Mouse (Mus musculus): ENCODE results near the gene Slc12a5.

Gene Slc12a5

GRCm38 (mm10) chr2:164960716-164961441, at the start of gene Slc12a5:
Gene Slc12a5 (plus strand): TSS chr2:164960802.
- in situ Hi-C loops (cut with MboI; ENCODE audit: low pct_unique_long_range_greater_than_20kb in 1 of 2, low sequenced_read_pairs in 2 of 2, unreplicated experiment in 1 of 2): no loop called here

- in situ Hi-C loops (cut with MboI; ENCODE audit: low pct_unique_long_range_greater_than_20kb in 1 of 2, low sequenced_read_pairs in 2 of 2, unreplicated experiment in 1 of 2): no loop called here
Measured at GRCm38 (mm10) chr2:164911086-164912048, 49.2 kb upstream of the Slc12a5 start, which contains the start of gene Zfp335. Gene Zfp335 (minus strand): TSS chr2:164911757.

- in situ Hi-C loops (cut with MboI; ENCODE audit: low pct_unique_long_range_greater_than_20kb in 1 of 2, low sequenced_read_pairs in 2 of 2, unreplicated experiment in 1 of 2): no loop called here
Measured at GRCm38 (mm10) chr2:164912151-164912550, 48.5 kb upstream of the Slc12a5 start.

GRCm38 (mm10) chr2:164912749-164913427, 47.7 kb upstream of the Slc12a5 start:
- in situ Hi-C loops (cut with MboI; ENCODE audit: low pct_unique_long_range_greater_than_20kb in 1 of 2, low sequenced_read_pairs in 2 of 2, unreplicated experiment in 1 of 2): no loop called here

- in situ Hi-C loops (cut with MboI; ENCODE audit: low pct_unique_long_range_greater_than_20kb in 1 of 2, low sequenced_read_pairs in 2 of 2, unreplicated experiment in 1 of 2): no loop called here
Measured at GRCm38 (mm10) chr2:164913428-164913786, 47.2 kb upstream of the Slc12a5 start.

GRCm38 (mm10) chr2:164916820-164917219, 43.8 kb upstream of the Slc12a5 start:
- in situ Hi-C loops (cut with MboI; ENCODE audit: low pct_unique_long_range_greater_than_20kb in 1 of 2, low sequenced_read_pairs in 2 of 2, unreplicated experiment in 1 of 2): no loop called here

GRCm38 (mm10) chr2:164917371-164917770, 43.2 kb upstream of the Slc12a5 start:
- in situ Hi-C loops (cut with MboI; ENCODE audit: low pct_unique_long_range_greater_than_20kb in 1 of 2, low sequenced_read_pairs in 2 of 2, unreplicated experiment in 1 of 2): no loop called here

- in situ Hi-C loops (cut with MboI; ENCODE audit: low pct_unique_long_range_greater_than_20kb in 1 of 2, low sequenced_read_pairs in 2 of 2, unreplicated experiment in 1 of 2): no loop called here
Measured at GRCm38 (mm10) chr2:164918325-164918724, 42.3 kb upstream of the Slc12a5 start.

GRCm38 (mm10) chr2:164921984-164922383, 38.6 kb upstream of the Slc12a5 start:
- in situ Hi-C loops (cut with MboI; ENCODE audit: low pct_unique_long_range_greater_than_20kb in 1 of 2, low sequenced_read_pairs in 2 of 2, unreplicated experiment in 1 of 2): no loop called here

- in situ Hi-C loops (cut with MboI; ENCODE audit: low pct_unique_long_range_greater_than_20kb in 1 of 2, low sequenced_read_pairs in 2 of 2, unreplicated experiment in 1 of 2): no loop called here
Measured at GRCm38 (mm10) chr2:164923291-164923690, 37.3 kb upstream of the Slc12a5 start.

GRCm38 (mm10) chr2:164924100-164924857, 36.3 kb upstream of the Slc12a5 start:
- in situ Hi-C loops (cut with MboI; ENCODE audit: low pct_unique_long_range_greater_than_20kb in 1 of 2, low sequenced_read_pairs in 2 of 2, unreplicated experiment in 1 of 2): no loop called here

GRCm38 (mm10) chr2:164930706-164931581, 29.7 kb upstream of the Slc12a5 start:
- in situ Hi-C loops (cut with MboI; ENCODE audit: low pct_unique_long_range_greater_than_20kb in 1 of 2, low sequenced_read_pairs in 2 of 2, unreplicated experiment in 1 of 2): no loop called here

GRCm38 (mm10) chr2:164933534-164933933, 27.1 kb upstream of the Slc12a5 start:
- in situ Hi-C loops (cut with MboI; ENCODE audit: low pct_unique_long_range_greater_than_20kb in 1 of 2, low sequenced_read_pairs in 2 of 2, unreplicated experiment in 1 of 2): no loop called here

GRCm38 (mm10) chr2:164935991-164936390, 24.6 kb upstream of the Slc12a5 start:
- in situ Hi-C loops (cut with MboI; ENCODE audit: low pct_unique_long_range_greater_than_20kb in 1 of 2, low sequenced_read_pairs in 2 of 2, unreplicated experiment in 1 of 2): no loop called here

- in situ Hi-C loops (cut with MboI; ENCODE audit: low pct_unique_long_range_greater_than_20kb in 1 of 2, low sequenced_read_pairs in 2 of 2, unreplicated experiment in 1 of 2): no loop called here
Measured at GRCm38 (mm10) chr2:164938146-164939091, 22.2 kb upstream of the Slc12a5 start.

GRCm38 (mm10) chr2:164939106-164939505, 21.5 kb upstream of the Slc12a5 start:
- in situ Hi-C loops (cut with MboI; ENCODE audit: low pct_unique_long_range_greater_than_20kb in 1 of 2, low sequenced_read_pairs in 2 of 2, unreplicated experiment in 1 of 2): no loop called here
